In the genomic region with DNA sequence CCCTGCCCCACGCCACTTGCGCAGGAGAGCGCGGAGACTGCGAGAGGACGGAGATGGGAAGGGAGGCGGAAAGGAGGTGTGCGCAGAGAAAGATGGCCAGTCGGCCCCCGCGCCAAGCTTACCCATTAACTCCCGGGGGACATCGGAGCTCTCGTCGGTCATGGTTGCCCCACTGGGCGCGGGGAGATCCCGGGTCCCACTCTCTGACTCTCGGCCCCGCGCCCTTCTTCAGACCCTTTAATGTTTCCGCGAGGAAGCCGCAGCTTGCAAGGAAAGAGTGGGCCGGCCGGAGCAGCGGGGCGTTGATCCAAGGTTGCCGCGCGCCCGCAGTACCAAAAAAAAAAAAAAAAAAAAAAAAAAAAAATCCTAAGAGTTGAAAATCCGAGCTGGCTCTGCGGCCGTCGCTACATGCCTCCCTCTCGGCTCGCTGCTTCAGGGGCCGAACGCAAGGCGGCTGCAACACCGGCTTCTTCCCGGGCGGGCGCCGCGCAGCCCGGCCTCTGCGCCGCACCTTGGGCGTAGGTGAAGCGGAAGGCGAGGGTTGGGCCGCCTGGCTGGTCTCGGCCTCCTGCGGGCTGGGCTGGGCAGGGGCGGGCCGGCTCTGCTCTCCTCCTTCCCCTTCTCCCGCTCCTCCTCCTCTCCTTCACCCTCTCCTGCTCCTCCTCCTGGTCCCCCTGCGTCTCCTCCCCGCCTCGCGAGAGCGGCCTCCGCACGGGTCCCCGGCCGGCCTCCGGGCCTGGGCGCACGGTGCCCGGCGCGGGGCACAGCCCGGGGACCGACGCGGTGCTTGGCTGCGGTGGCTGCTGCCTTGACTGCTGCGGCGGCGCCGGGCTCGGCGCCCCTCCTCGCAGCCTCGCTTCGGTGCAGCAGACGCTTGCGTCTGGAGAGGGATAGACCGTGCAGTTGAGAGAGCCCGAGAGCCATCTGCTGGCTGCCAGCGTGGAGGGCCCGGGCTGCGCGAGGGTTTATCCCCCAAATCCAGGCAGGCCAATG, we compare ENCODE assay signal across 8 mouse cellular contexts. TPM values are rescaled to one million over a fixed set of nuclear protein-coding genes. Genes with fewer than 3 reads are reported as not detected.
A peak's percentile ranks its signal among the peaks of the same experiment; 100 is the strongest.
DNase-seq lines count a peak whose midpoint lies in the region; ATAC-seq and TF ChIP-seq lines count a peak whose summit lies in the region.

Carmil1 (minus strand) TSS at position 357 of the 993 bp plus-strand sequence.

- peak within 1 kb of the TSS; percentile 62 for H3K4me2 ChIP-seq in hindbrain, postnatal 0 days (ENCODE audit: low read depth, low read length)

- peak; percentile 97 for ATAC-seq in hindbrain, postnatal 0 days
- ATAC-seq in megakaryocyte, adult 5-6 weeks (ENCODE audit: poor library complexity, severe bottlenecking) = peak; percentile 79

- H3K4me1 ChIP-seq in hindbrain, postnatal 0 days (ENCODE audit: insufficient read depth, low read length) = 0 out of 2 replicates have a peak, but pooled peaks cover 3% of the 10 kb centered on the region

- peak; percentile 92 for DNase-seq in R1 (ENCODE audit: low read depth, low spot score)
- peak; percentile 81 to 83 for DNase-seq in cerebellum, postnatal 36 days
- DNase-seq in gastrocnemius, adult 8-10 months (ENCODE audit: low spot score in 2 of 2) = peak; percentile 38 to 46
- DNase-seq in hindbrain, postnatal 0 days (ENCODE audit: low spot score) = peak; percentile 94
- DNase-seq in left cerebral cortex, adult 8-10 months (ENCODE audit: low spot score in 2 of 2) = peak; percentile 82 to 83
- peak; percentile 92 to 93 for DNase-seq in right cerebral cortex, postnatal 10 days (ENCODE audit: low spot score in 2 of 2)
- peak; percentile 86 for DNase-seq in urinary bladder, postnatal 14 days (ENCODE audit: low spot score)

- 1% methylated on average over 84 of the region's 96 CpGs for WGBS in hindbrain, postnatal 0 days

- peak within 1 kb of the TSS; percentile 92 for H3K27ac ChIP-seq in hindbrain, postnatal 0 days

- no peaks in the 10 kb centered on the region for H3K9me3 ChIP-seq in hindbrain, postnatal 0 days (ENCODE audit: low read length)

- peak; percentile 84 for TF ChIP-seq CTCF in hindbrain, postnatal 0 days (IDR thresholded peaks at IDR 0.05; ENCODE audit: low read depth)

- H3K27me3 ChIP-seq in hindbrain, postnatal 0 days (ENCODE audit: insufficient read depth, low read length) = no peaks in the 10 kb centered on the region

- peak within 1 kb of the TSS; percentile 82 for H3K4me3 ChIP-seq in hindbrain, postnatal 0 days (ENCODE audit: low read length)

- H3K36me3 ChIP-seq in hindbrain, postnatal 0 days (ENCODE audit: insufficient read depth, low read length) = no peaks in the 10 kb centered on the region

- peak within 1 kb of the TSS; percentile 86 for H3K9ac ChIP-seq in hindbrain, postnatal 0 days (replicated peaks; ENCODE audit: low read length)

RNA-seq across cellular contexts. Expression of gene Carmil1, which starts in this region (rescaled TPM):
- 1 to 10 TPM in 2 of 4 experiments, under 1 TPM in 2; 0.51 to 5.9 (median 0.98) TPM for total RNA-seq in gastrocnemius, adult 8-10 months (2022)
- 49.8 and 50.9 TPM in 2 replicates for total RNA-seq in hindbrain, postnatal 0 days (2014; rRNA removed)
- polyA plus RNA-seq in hindbrain, postnatal 0 days (2015; fragmentation: Nextera tagmentation; extraction: Ambion mirVana) = 39.3 and 43.4 TPM in 2 replicates
- total RNA-seq in left cerebral cortex, adult 8-10 months (2022) = 10 to 100 TPM; 28.4 to 37.9 (median 31.1) TPM
- total RNA-seq in megakaryocyte, adult 5-6 weeks (2015) = 7.2 and 9.6 TPM in 2 replicates
- 11.7 and 16.9 TPM in 2 replicates for total RNA-seq in megakaryocyte, adult 5-6 weeks (2017)

Comparison
In these comparisons a context has a peak if more than half of its experiments do, and no peak if none do; other contexts are left out.
1. Peak in every context shown above with its lines: DNase-seq, ATAC-seq, H3K4me3 ChIP-seq and H3K27ac ChIP-seq.
2. DNase-seq: peak in every context shown above with its lines; median percentile 94 in hindbrain, postnatal 0 days; 92 in right cerebral cortex, postnatal 10 days; 92 in R1; 86 in urinary bladder, postnatal 14 days; 82 in left cerebral cortex, adult 8-10 months; 82 in cerebellum, postnatal 36 days; 42 in gastrocnemius, adult 8-10 months.